In the genomic region with DNA sequence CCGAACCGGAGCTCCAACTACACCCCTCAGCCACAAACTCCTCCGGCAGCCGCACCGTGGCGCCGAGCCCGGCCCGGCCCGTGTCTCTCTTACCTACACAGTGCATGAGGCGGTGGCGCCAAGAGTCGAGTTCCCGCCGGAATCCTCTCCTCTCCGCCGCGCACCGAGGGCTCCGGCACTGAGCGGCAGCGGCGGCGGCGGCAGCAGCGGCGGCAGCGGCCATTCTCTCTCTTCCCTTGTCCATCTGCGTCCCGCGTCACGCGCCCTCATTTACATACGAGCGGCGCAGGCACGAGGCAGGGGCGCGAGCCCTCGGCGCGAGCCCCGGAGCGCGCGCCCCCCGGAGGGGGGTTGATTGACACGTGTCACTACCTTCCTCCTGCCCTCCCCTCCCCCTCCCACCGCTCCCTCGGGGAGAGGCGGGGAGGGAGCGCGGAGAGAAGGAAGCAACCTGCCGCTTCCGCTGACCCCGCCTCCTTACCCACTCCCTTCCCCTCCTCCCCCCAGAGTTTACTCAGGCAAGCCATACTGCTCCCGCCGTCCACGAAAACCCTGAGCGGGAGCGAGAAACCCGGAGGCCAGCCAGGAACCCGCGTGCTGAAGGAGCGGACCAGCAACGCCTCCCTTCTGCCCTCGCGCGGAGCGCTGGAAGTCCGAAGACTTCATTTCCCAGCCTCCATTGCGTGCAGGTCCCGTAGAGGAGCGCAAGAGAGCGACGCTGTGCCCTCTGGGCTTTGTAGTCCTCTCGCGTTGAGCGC, we compare ENCODE assay signal across 8 mouse cellular contexts. TPM values are rescaled to one million over a fixed set of nuclear protein-coding genes. Genes with fewer than 3 reads are reported as not detected.
DNase-seq lines count a peak whose midpoint lies in the region; ATAC-seq lines count a peak whose summit lies in the region.

A gene (minus strand): TSS at position 362 of the 758 bp plus-strand sequence.

- DNase-seq in Muller cell, postnatal 12 days (ENCODE audit: inconsistent ontology term): peak; percentile 98
- peak; percentile 97 for DNase-seq in cerebellum, adult 9-11 months
- peak; percentile 90 to 96 for DNase-seq in frontal cortex, adult 2 months (ENCODE audit: extremely low spot score in 1 of 2, low spot score in 1 of 2)
- DNase-seq in hindbrain, embryonic 11.5 days (ENCODE audit: low spot score): peak; percentile 96
- DNase-seq in layer of hippocampus, postnatal 10 days (ENCODE audit: low spot score in 2 of 2): peak; percentile 94 to 96
- DNase-seq in lung, postnatal 10 days: peak; percentile 97
- peak; percentile 93 for DNase-seq in ovary, postnatal 36 days (ENCODE audit: low spot score)
- peak; percentile 95 for DNase-seq in thymus, postnatal 25 days

- peak within 1 kb of the TSS; percentile 99 for H3K27ac ChIP-seq in hindbrain, embryonic 11.5 days (ENCODE audit: low read depth, low read length)

- H3K27me3 ChIP-seq in hindbrain, embryonic 11.5 days (ENCODE audit: control insufficient read depth, insufficient read depth, low read length): no peaks in the 10 kb centered on the region

- H3K9me3 ChIP-seq in hindbrain, embryonic 11.5 days (ENCODE audit: control insufficient read depth, low read length): no peaks in the 10 kb centered on the region

- H3K4me2 ChIP-seq in hindbrain, embryonic 11.5 days (replicated peaks; ENCODE audit: low read depth, low read length): peak within 1 kb of the TSS; percentile 52

- H3K4me3 ChIP-seq in hindbrain, embryonic 11.5 days (ENCODE audit: low read depth, low read length): peak within 1 kb of the TSS; percentile 97

- H3K9ac ChIP-seq in hindbrain, embryonic 11.5 days (ENCODE audit: low read depth, low read length): peak within 1 kb of the TSS; percentile 96

- WGBS in hindbrain, embryonic 11.5 days: under 1% methylated on average over 48 of the region's 79 CpGs

- ATAC-seq in hindbrain, embryonic 11.5 days (ENCODE audit: low FRiP score): peak; percentile 96

- no peaks in the 10 kb centered on the region for H3K36me3 ChIP-seq in hindbrain, embryonic 11.5 days (ENCODE audit: control insufficient read depth, insufficient read depth, low read length)

- H3K4me1 ChIP-seq in hindbrain, embryonic 11.5 days (replicated peaks; ENCODE audit: control insufficient read depth, insufficient read depth, low read length): peaks cover 3% of the 10 kb centered on the region; the same call in 1 of the 2 replicates

RNA-seq across cellular contexts. Expression of the gene that starts here (rescaled TPM):
- 8.1 and 10.3 TPM in 2 replicates for polyA plus RNA-seq in frontal cortex, adult 2 months (2012; rRNA removed)
- 42.3 and 45.0 TPM in 2 replicates for polyA plus RNA-seq in hindbrain, embryonic 11.5 days (2014; fragmentation: Nextera tagmentation; extraction: Ambion mirVana)
- total RNA-seq in layer of hippocampus, postnatal 10 days (2021): 10 to 100 TPM; 44.9 to 49.2 TPM

Comparison
In these comparisons a context has a peak if more than half of its experiments do, and no peak if none do; other contexts are left out.
1. Peak in every context shown above with its lines: DNase-seq, ATAC-seq, H3K4me3 ChIP-seq and H3K27ac ChIP-seq.